Mouse (Mus musculus): ENCODE data around the gene Srxn1.

Srxn1 gene

DNA sequence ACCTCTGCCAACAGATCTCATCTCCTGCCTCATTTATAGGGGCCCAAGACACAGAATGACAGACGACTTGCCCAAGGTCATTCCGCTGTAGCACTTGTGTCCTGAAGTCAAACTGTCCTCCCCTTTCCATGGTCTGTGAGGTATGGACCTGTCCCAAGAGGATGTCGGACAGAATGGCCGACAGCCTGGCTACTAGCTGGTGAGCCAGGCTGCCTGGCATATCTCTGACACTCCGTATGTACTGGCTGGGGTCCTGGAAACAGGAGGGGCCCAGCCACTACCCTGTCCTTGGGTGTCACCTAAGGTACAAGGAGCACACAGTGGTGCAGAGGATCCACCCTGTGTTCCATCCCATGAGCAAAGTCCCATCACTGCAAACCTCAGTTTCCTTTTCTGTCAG is 14.8 kb upstream of the Srxn1 start:
- no peak for DNase-seq

DNA sequence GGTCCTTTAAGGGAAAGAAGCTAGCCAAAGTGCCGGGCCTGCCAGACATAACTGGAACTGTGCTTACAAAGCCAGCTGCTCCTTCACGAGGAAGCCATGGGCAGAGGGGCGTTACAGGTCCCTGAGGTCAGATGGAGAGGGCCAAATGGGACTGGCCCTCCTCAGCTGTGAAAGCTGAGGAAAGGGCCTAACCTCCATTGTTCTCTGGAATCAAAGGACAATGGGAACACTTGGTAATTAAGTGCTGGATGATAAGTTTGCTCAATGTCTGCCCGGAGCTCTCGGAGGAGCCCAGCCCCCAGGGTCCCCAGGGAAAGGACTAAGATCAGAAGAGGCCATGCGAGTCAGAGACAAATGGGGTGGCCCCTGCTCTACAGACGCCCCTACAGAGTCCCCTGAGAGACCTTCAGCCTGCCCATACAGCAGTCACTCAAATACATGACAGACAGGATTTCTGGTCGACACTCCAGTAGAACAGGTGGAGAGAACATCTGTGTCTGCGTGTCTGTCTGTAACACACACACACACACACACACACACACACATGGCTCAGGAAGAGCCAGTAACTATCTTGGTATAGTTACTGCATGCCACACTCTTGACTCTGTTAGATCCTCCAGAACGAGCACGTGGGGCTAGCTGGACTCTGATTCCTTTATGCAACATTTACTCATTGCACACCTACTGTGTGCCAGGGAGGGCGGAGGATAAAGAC is 13.8 kb upstream of the Srxn1 start:
- DNase-seq, result no peak

DNA sequence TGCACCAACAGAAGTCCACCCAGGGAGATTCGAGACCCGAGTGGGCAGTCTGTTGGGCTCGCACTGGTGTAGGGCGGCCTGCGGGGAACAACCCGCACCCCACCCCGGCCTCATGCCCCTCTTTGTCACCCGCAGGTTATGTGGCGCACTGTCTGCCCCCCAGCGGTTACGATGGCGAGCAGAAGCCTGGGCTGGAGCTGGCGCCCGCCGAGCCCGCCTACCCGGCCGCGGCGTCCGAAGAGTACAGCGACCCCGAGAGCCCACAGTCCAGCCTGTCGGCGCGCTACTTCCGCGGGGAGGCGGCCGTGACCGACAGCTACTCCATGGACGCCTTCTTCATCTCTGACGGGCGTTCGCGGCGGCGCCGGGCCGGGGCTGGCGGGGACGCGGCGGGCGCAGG is 12.4 kb upstream of the Srxn1 start:
- DNase-seq, result no peak

DNA sequence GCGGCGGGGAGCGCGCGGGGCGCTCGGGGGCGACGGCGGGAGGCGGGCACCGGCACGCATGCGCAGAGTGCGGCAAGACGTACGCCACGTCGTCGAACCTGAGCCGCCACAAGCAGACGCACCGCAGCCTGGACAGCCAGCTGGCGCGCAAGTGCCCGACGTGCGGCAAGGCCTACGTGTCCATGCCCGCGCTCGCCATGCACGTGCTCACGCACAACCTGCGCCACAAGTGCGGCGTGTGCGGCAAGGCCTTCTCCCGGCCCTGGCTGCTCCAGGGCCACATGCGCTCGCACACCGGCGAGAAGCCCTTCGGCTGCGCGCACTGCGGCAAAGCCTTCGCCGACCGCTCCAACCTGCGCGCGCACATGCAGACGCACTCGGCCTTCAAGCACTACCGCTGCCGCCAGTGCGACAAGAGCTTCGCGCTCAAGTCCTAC is 11.9 kb upstream of the Srxn1 start:
- DNase-seq, result no peak

DNA sequence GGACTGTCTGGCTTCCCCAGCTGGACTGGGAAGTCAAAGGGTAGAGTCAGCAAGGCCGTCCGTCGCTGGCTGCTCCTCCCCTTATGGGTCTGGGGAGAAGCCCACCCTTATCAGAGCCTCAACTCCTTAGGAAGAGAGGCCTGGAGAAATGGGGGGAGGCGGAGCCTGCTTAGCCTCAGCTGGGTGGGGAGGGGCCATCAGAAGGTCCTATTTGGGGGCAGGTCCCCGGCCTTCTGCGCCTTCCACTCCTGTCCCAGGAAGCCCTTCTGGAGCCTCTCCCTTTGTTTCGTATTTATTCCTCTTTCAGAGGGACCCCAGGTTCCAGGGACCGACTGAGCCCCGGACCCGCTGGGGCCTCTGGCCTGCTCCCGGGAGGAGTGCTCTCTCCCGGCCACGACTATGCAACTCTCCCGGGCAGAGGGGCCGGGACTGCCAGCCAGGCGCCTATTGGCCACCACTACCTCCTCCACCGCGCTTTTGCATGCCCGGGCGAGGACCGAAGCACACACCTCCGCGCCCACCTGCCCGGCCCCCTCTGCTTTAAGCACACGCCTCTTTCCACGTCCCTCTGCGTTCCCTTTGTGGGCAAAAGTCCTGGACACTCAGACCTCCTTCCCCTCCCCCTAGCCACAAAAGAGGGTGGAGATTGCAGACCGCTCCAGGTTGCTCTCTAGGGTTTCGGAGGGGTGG is 10.3 kb upstream of the Srxn1 start:
- DNase-seq, result no peak

DNA sequence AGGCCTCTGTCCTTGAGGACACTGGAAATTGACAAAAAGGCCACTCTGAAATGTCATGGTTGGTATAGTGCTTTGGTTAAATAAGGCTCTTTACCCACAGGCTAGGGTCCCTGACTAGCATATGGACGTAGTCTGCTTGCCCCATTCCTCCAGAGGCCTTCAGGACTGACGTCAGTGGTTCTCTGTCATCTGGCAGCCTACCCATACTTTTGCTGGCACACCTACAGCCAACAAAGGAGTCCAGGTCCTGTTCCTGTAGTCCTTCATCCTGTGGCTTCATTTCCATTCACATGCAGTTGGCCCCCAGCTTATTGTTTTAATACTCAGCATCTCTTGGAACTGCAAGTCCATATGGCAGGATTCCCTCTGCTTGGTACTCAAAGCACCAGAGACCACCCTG is 8.4 kb upstream of the Srxn1 start:
- no peak for DNase-seq

DNA sequence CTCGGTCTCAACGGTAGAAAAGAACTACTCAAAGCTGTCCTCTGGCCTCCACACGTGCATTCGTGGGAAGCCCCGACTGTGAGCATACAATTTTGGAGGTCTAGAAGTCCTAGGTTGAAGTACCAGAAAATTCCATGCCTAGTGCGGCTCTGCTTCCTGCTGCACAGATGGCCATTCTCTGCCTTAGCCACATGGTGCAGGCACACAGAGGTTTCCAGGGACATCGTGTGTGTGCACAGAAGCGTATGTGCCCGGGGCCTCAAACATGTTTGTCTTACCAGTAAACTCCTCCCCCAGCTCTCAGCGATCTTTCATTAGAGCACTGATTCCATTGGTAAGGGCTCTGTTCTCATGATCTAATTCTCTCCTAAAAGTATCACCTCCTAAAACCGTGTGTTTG is 7.4 kb upstream of the Srxn1 start:
- DNase-seq, result no peak

DNA sequence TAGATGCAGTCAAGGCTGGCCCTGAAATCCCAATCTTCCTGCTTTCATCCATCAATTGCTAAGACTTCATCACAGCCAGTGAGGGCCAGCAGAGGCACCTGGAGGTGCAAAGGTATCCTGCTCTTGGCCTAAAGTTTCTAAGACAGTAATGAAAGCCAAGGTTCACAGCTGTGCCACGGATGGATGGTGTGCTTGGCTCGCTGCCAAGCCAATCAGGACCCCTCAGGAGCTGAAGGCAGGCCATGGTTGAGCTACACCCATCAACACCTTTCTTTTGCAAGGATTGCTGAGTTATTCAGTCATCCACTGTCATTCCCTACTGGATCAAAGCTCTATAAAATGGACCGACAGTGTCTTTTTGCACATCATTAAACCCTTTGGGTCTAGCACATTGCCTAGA is 5.8 kb upstream of the Srxn1 start:
- peak in 1 of 2 experiments; percentile 55 for DNase-seq

DNA sequence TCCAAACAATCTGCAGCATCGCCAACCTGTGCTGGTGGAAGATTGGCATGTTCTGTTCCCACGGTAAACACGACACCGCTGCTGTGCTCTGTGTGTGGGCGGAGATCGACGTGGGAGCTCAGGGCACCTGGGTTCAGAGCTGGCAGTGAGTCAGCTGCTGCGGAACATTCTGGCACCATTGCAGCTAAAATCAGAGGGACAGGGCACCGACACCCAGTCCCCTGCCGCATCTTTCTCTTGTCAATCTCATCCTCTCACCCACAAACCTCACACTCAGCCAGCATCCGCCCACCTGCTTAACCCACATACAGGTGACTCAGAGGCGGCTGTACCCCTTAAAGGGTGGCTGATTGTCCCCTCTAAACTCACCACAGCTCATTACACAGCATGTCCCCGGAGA is 3.6 kb upstream of the Srxn1 start:
- DNase-seq, result no peak

DNA sequence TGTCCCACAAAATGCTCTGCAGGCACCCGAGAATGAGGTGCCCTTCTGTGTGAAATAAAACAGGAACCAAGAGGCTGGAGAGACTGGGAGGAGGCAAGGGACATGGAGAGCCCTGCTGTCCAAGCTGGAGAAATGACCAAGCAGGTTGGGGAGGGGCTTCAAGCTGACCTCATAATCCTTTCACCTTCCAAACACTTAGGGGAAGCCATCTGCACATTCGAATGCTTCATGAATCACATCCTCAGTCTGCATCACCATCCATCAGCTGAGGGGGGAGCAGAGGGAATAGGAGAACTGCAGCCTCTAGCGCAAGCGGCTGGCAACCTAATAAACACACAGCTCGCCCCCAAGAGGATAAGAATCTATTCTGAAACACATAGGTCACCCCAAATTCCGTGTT is 2.9 kb upstream of the Srxn1 start:
- no peak for DNase-seq

DNA sequence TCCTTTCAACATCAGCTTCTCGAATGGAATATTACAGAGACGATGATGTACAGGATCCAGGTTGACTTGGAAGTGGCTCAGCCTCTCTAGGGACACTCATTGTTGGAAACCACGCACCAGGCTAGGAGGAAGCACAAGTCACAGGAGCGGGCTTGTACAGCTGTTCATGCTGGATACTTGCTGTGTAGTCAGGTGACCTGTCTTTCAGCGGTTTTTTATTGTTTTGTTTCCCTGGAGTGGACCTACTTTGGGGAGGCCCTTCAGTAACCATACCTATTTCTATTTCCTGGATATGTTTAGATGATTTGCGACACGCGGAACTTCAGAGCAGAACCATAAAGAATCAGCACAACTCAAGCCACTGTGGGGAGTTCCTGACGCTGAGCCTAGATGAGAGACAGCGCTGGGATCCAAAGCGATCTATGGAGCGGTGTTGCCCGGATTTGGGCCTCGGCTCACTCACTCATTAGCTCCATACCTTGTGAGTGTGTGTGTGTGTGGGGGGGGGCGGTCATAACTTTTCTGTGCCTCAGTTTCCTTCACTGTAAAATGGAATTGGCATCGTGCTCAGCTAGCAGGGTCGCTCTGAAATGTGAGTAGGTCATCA is 502 bp upstream of the Srxn1 start:
- no peak for DNase-seq

DNA sequence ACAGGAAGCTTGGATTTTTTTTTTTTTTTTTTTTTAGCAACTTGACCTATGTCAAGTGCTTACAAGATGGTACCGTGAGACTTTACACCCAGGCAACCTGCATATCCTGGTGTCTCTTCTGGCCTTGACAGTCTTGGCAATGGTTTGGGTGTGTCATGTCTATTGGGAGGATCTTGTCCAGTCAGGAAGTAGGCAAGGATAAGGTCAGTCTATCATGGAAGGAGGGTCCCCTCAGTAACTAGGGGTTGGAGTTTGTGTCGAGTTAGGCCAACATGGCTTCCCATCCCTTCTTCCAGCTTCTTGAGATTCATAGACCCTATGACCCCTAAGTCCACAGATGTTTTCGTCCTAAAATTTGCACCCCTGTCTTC is 894 bp downstream of the Srxn1 start:
- no peak for DNase-seq

DNA sequence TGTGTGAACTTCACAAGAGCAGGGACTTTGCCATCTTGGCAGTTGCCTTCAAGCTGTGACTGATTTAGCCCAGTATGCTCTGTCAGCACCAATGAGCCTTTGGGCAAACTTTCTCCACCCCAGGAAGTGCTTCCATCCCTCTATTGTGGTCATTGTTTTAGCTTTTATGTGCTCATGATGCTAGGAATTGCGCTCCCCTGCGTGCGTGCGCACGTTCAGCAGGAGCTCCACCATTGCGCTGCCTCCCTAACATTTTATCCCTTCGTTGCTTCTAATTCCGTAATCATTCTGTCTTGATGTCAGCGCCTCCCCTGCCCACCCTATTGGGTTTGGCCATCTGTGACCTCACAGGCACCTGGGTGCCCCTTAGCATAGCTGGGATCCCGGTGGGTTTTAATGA is 1.3 kb downstream of the Srxn1 start:
- no peak for DNase-seq

DNA sequence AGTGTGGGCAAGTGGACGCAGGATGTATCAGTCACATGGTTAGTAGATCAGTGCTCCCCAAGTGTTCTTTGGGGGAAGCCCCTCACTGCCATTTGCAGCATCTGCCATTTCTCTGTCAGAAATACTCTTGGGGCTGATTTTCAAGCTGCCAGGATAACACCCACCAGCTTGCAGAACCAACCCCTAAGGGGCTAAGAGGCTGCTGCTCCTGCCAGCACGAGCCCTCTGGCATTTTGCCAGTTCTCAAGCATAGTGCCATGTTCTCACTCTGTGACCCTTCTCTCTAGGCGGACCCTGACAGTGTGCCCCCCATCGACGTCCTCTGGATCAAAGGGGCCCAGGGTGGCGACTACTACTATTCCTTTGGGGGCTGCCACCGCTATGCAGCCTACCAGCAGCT is 3.4 kb downstream of the Srxn1 start:
- DNase-seq, result no peak

DNA sequence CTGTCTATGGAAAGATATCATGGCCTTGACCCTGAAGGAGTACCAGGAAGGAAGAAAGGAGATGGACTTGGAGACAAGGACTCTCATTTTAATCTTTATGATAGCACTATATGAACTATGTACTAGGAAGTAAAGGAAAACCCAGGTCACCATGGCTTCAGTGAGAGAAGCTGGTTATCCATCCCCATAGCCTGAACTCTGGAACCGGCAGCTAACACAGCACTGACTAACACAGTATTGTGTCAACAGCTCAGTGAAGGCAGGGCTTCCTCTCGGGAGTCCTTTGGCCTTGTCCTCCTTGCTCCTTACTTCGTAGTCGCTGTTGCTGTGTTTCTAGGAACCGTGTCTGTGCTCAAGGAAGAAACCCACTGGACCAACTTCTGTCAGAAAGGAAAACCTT is 4.1 kb downstream of the Srxn1 start:
- DNase-seq, result no peak

DNA sequence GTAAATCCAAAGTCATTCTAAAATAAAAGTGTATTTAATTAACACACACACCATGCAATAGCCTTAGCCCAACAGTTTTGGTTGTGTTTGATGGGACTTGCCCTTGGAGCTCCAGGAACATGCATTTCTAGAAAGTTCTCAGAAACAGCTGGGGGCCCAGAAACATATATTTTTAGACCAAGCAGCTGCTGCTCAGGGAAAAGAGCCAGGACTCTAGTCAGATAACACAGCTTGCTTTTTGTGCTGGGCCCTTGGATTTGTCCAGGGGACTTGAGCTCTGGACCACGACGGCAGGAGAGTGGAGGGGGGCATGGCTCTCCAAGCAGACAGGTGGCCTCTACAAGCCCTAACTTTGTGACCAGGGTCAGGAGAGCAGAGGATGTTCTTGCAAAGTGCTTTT is 6.0 kb downstream of the Srxn1 start:
- no peak for DNase-seq

DNA sequence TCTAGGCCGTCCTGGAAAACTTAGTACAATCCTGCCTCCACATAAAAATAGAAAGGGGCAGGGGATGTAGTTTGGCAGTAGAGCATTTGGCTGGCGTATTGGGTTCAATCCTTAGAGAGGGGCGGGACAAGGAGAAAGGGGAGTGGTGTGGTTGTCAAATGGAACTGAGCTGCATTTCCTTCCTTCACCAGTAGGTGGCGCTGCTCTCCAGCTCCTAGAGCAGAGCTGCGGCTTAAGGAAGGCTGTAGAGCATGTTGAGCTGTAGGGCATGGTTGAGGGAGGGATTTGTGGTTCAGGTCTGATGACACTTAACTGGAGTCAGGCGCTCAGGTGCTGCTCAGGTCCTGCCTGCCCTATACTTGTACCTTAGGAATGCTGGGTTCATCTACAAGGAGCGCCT is 6.6 kb downstream of the Srxn1 start:
- DNase-seq, result peak; percentile 89 to 96

DNA sequence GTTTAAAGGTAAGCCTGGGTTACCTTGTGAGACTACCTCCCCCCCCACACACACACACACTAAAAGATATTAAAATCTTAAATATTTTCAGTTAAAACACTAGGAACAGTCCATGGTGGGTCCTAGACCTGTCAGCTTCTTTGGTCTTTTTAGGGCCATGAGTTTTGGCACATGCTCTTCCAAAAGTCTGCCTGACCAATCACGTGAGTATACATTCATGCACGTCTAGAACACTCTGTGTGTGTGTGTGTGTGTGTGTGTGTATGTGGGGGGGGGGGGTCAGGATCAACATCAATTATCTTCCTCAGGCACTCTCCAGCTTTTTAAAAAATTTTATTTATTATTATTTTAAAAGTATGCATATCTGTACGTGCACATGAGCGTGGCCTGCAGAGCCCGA is 7.2 kb downstream of the Srxn1 start:
- no peak for DNase-seq

DNA sequence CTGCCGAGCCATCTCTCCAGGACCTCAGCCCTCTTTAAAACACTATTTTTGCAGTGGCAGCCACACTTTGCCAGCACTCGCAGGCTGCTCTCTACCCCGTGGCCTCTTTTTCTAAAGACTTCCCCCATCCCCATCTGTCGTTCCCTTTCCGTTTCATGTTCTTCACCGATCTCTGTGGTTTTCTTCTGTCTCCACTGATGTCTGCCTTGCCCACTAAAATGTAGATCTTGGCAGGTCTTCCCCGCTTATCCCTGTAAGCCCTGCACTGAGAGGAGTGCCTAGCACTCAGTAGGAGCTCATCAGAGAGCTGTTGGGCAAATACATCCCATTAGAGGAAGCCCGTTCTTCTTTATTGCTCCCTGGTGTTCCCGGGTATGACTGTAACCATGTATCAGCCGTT is 7.7 kb downstream of the Srxn1 start:
- DNase-seq, result no peak

DNA sequence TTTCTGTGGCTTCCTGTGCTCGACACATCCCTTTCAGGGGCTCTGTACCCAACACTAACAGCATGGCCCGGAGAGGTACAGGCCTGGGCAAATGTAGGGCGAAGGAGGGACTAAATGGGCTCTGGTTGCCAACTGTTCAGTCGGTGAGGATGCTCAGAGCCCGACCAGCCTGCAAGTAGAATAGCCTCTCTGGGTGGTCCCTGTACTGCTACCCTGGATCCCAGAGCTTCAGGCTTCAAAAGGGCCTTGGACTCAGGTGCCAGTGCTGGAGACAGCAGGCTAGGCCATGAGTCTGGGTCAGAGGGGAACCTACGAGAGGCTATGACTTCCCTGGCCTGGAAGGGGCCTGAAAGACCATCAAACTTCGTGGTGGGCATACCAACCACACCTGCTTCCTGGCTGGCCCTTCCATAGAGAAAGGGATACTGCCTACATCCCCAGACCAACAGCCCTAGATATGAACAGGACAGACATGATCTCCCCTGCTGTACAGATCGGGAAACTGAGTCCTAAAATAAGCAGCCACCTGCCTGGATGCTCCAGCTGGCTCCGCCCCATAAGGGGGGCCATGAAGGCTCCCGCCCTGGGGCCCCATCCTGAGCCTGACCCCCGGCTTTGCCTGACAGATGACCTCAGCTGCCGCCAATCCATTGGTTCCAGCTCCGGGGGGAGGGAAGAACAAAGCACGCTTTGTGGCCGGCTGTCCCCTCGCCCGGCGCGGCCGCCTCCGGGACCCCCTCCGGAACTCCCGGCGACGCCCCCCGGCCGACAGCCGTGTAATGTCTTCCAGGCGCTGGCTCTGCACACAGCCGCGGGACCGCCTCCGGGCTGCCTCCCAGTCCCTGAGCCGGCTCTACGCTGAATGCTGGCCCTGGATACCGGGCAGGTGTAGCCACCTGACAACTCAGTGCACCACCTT is 9.0 kb downstream of the Srxn1 start:
- no peak for DNase-seq

DNA sequence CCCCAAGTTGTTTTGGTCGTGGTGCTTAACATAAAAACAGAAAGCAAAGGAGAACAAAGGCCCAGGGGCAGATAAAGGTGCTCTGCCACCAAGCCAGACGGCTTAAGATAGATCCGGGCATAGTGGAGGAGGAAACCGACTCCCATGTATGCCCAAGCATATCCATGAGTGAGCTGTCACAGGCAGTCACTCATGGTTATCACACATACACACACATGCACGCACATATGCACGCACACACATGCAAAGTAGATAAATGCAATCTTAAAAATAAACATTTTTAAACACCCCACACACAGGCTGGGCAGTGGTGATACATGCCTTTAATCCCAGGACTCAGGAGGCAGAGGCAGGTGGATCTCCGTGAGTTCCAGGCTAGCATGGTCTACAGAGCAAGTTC is 12.4 kb downstream of the Srxn1 start:
- DNase-seq, result no peak

DNA sequence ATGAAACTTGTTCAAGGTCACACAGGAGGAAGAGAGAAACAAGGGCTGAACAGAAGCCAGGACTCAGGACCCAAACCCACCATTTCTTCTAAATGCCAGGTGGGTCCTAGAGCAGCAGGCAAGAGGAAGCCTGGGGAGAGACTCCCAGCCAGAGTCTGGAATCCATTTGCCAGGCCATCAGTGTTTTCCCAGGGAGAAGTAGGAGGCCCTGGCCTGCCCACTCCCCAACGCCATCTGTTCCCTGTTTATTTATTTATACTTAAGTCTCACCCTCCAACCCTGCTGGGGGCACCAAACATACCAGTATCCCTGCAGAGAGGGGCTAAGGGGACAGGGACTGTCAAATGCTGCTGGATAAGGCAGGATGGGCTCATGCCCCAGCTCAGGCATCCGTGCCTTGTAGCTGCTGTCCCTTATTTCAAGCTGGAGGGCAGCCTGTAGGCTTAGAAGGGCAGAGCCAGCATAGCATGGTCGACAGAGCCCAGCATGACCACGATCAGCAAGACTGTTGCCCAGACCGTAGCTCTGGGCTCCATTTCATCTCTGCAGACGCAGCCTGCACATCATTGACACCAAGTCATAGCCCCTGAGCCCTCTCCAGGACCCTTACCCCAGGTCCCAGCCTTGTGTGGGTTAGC is 14.0 kb downstream of the Srxn1 start:
- no peak for DNase-seq

DNA sequence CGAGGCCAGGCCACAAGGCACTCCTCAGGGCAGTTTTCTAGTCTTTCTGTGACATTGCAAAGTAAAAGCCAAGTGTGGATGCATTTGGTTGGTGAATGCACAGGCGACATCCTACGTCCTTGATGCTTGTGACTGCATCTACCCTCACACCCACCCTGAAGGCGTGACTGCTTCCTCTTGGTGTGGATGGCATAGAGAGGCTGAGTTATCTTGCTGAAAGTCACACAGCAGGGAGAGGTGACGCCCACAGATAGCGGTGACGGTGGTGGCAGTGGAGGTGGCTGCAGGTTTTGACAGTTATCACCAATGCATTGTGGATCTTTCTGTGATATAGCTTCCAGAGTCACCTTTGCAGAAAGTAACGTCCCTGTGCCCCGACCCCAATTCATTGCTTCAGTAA is 17.6 kb downstream of the Srxn1 start:
- no peak for DNase-seq
